Mouse (Mus musculus): ENCODE measurements around the gene Kat7. TPM values are rescaled to one million over a fixed set of nuclear protein-coding genes. Genes with fewer than 3 reads are reported as not detected.
A peak's percentile ranks its signal among the peaks of the same experiment; 100 is the strongest.

The Kat7 gene
- polyA plus RNA-seq, 1 experiment = 55.5 TPM

- Histone ChIP-seq H3K4me3 (ENCODE audit: control insufficient read depth, insufficient read depth, low read length) (no peak overlapping the region), H3K27me3 (ENCODE audit: control insufficient read depth, insufficient read depth, low read length) (no peaks in the 10 kb centered on the region), H3K36me3 (ENCODE audit: control insufficient read depth, insufficient read depth, low read length) (no peaks in the 10 kb centered on the region; the same call in 1 of the 2 replicates), H3K4me1 (replicated peaks; ENCODE audit: control insufficient read depth, insufficient read depth, low read length) (peaks cover 15% of the 10 kb centered on the region), H3K27ac (ENCODE audit: control insufficient read depth, insufficient read depth, low read length) (no peak overlapping the region)
- DNase-seq = no peak
- WGBS = 89% methylated on average over 11 of the region's 11 CpGs
- TF ChIP-seq CTCF (IDR thresholded peaks at IDR 0.05; ENCODE audit: borderline replicate concordance, control insufficient read depth, extremely low read depth, insufficient read depth, low read length, poor library complexity) (no peak), POLR2A (IDR thresholded peaks at IDR 0.05; ENCODE audit: control insufficient read depth, extremely low read depth, insufficient read depth, low read length, poor library complexity) (no peak)
Observed at GRCm38 (mm10) chr11:95263816-95264454, 46.1 kb downstream of the Kat7 start.

DNA sequence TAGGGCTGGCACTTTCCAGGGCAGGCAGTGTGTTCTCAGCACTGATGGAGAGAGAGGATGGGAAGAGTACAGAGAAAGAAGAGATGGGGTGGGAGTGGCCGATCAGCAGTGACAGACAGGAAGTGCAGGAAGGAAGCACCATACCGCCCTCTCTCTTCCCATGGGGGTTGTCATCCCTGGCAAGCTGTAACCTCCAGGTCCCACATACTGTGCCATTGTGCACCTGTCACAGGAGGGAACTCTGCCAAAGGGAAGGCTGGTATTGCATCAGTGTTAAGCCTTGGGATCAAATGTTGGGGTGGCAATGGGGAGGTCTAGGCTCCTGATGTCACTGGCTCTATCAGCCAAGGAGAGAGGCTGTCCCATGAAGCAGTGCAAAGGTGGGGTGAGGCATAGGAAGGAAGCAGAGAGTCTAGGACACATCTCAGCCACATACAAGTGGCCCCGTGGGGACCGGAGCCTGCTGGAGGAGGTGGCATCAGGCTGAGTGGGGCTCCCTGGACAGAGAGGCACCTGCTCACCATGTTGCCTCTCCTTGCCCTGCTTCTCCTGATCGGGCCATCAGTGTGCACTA lies 48.8 kb downstream of the Kat7 start, which contains the start of gene Tac4:
Tac4 (plus strand) TSS at position 352 of the 574 bp plus-strand sequence.
- no peaks in the 10 kb centered on the region; the same call in 1 of the 2 replicates for H3K36me3 ChIP-seq (ENCODE audit: control insufficient read depth, insufficient read depth, low read length)
- no peak within 1 kb of the TSS for H3K4me3 ChIP-seq (ENCODE audit: control insufficient read depth, insufficient read depth, low read length)
- H3K27me3 ChIP-seq (ENCODE audit: control insufficient read depth, insufficient read depth, low read length) = no peaks in the 10 kb centered on the region
- H3K4me1 ChIP-seq (replicated peaks; ENCODE audit: control insufficient read depth, insufficient read depth, low read length) = peaks cover 20% of the 10 kb centered on the region
- WGBS = 10% methylated on average over 5 of the region's 5 CpGs
- DNase-seq = peak; percentile 26
- TF ChIP-seq CTCF (IDR thresholded peaks at IDR 0.05; ENCODE audit: borderline replicate concordance, control insufficient read depth, extremely low read depth, insufficient read depth, low read length, poor library complexity) (no peak), POLR2A (IDR thresholded peaks at IDR 0.05; ENCODE audit: control insufficient read depth, extremely low read depth, insufficient read depth, low read length, poor library complexity) (no peak)
- no peak within 1 kb of the TSS for H3K27ac ChIP-seq (ENCODE audit: control insufficient read depth, insufficient read depth, low read length)

GRCm38 (mm10) chr11:95259088-95259849 lies 50.8 kb downstream of the Kat7 start:
- TF ChIP-seq POLR2A (IDR thresholded peaks at IDR 0.05; ENCODE audit: control insufficient read depth, extremely low read depth, insufficient read depth, low read length, poor library complexity) = 0 out of 2 replicates have a peak, but pooled peaks have one; percentile 38
- peak; percentile 100 for TF ChIP-seq CTCF (IDR thresholded peaks at IDR 0.05; ENCODE audit: borderline replicate concordance, control insufficient read depth, extremely low read depth, insufficient read depth, low read length, poor library complexity)
- under 1% methylated on average over 73 of the region's 73 CpGs for WGBS
- peak overlapping the region; percentile 42 for H3K4me3 ChIP-seq (ENCODE audit: control insufficient read depth, insufficient read depth, low read length)
- H3K27me3 ChIP-seq (ENCODE audit: control insufficient read depth, insufficient read depth, low read length) = no peaks in the 10 kb centered on the region
- no peak overlapping the region for H3K27ac ChIP-seq (ENCODE audit: control insufficient read depth, insufficient read depth, low read length)
- DNase-seq = peak; percentile 90
- H3K4me1 ChIP-seq (replicated peaks; ENCODE audit: control insufficient read depth, insufficient read depth, low read length) = peaks cover 23% of the 10 kb centered on the region
- no peaks in the 10 kb centered on the region for H3K36me3 ChIP-seq (ENCODE audit: control insufficient read depth, insufficient read depth, low read length)

DNA sequence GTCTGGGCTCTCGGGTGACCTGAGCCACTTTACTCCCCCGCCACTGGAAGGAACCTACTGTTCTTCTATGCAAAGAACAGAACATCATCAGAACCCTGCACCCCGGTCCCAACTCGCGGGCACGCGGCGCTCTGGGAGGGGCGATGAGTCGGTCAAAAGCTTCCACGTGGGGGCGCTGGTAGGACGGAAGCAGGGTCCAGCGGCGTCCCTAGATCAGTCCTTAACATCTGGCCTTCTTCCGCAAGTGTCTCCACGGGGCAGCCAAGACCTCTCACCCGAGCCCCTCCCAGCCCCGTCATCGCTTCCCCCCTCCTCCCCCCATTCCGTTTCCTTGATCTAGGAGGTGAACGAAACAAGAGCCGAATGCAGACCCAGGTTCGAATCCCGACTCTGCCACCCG lies 51.6 kb downstream of the Kat7 start:
- H3K36me3 ChIP-seq (ENCODE audit: control insufficient read depth, insufficient read depth, low read length) = no peaks in the 10 kb centered on the region
- no peak overlapping the region for H3K27ac ChIP-seq (ENCODE audit: control insufficient read depth, insufficient read depth, low read length)
- peak overlapping the region; percentile 42 for H3K4me3 ChIP-seq (ENCODE audit: control insufficient read depth, insufficient read depth, low read length)
- no peaks in the 10 kb centered on the region for H3K27me3 ChIP-seq (ENCODE audit: control insufficient read depth, insufficient read depth, low read length)
- peaks cover 25% of the 10 kb centered on the region for H3K4me1 ChIP-seq (replicated peaks; ENCODE audit: control insufficient read depth, insufficient read depth, low read length)
- under 1% methylated on average over 26 of the region's 26 CpGs for WGBS
- no peak for TF ChIP-seq POLR2A (IDR thresholded peaks at IDR 0.05; ENCODE audit: control insufficient read depth, extremely low read depth, insufficient read depth, low read length, poor library complexity)
- 0 out of 2 replicates have a peak, but pooled peaks have one; percentile 51 for TF ChIP-seq CTCF (IDR thresholded peaks at IDR 0.05; ENCODE audit: borderline replicate concordance, control insufficient read depth, extremely low read depth, insufficient read depth, low read length, poor library complexity)
- peak; percentile 77 for DNase-seq

DNA sequence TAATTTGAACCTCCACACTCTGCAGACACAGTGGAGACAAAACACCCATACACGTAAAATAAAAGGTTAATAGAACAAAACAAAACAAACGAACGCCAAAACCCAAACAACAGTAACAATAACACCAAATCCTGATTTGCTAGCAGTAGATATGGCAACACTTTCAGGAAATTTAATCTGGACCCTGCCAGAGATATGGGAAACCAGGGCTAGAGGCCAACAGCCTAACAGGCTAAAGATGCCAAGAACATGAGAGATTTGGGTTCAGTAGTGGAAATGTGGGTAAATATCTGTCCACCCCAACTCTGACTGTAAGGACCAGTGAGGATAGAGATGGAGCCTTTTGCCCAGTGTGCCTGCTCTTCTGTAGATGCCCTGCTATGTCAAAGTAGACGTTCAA lies 52.1 kb downstream of the Kat7 start:
- TF ChIP-seq POLR2A (IDR thresholded peaks at IDR 0.05; ENCODE audit: control insufficient read depth, extremely low read depth, insufficient read depth, low read length, poor library complexity) = no peak
- TF ChIP-seq CTCF (IDR thresholded peaks at IDR 0.05; ENCODE audit: borderline replicate concordance, control insufficient read depth, extremely low read depth, insufficient read depth, low read length, poor library complexity) = no peak
- WGBS = 73% methylated on average over 4 of the region's 4 CpGs
- H3K36me3 ChIP-seq (ENCODE audit: control insufficient read depth, insufficient read depth, low read length) = no peaks in the 10 kb centered on the region
- DNase-seq = no peak
- H3K4me3 ChIP-seq (ENCODE audit: control insufficient read depth, insufficient read depth, low read length) = no peak overlapping the region
- no peaks in the 10 kb centered on the region for H3K27me3 ChIP-seq (ENCODE audit: control insufficient read depth, insufficient read depth, low read length)
- H3K4me1 ChIP-seq (replicated peaks; ENCODE audit: control insufficient read depth, insufficient read depth, low read length) = peaks cover 25% of the 10 kb centered on the region
- no peak overlapping the region for H3K27ac ChIP-seq (ENCODE audit: control insufficient read depth, insufficient read depth, low read length)

GRCm38 (mm10) chr11:95255747-95256146 lies 54.3 kb downstream of the Kat7 start:
- DNase-seq = no peak
- Histone ChIP-seq H3K27me3 (ENCODE audit: control insufficient read depth, insufficient read depth, low read length) (no peaks in the 10 kb centered on the region), H3K4me1 (replicated peaks; ENCODE audit: control insufficient read depth, insufficient read depth, low read length) (peaks cover 17% of the 10 kb centered on the region), H3K4me3 (ENCODE audit: control insufficient read depth, insufficient read depth, low read length) (no peak overlapping the region), H3K27ac (ENCODE audit: control insufficient read depth, insufficient read depth, low read length) (no peak overlapping the region), H3K36me3 (ENCODE audit: control insufficient read depth, insufficient read depth, low read length) (no peaks in the 10 kb centered on the region)
- no peak for TF ChIP-seq CTCF (IDR thresholded peaks at IDR 0.05; ENCODE audit: borderline replicate concordance, control insufficient read depth, extremely low read depth, insufficient read depth, low read length, poor library complexity)
- no peak for TF ChIP-seq POLR2A (IDR thresholded peaks at IDR 0.05; ENCODE audit: control insufficient read depth, extremely low read depth, insufficient read depth, low read length, poor library complexity)
- 86% methylated on average over 6 of the region's 6 CpGs for WGBS

Data from thymus, adult 2 months (tissue).